8 mouse cellular contexts compared by ENCODE assay signal in the genomic region with DNA sequence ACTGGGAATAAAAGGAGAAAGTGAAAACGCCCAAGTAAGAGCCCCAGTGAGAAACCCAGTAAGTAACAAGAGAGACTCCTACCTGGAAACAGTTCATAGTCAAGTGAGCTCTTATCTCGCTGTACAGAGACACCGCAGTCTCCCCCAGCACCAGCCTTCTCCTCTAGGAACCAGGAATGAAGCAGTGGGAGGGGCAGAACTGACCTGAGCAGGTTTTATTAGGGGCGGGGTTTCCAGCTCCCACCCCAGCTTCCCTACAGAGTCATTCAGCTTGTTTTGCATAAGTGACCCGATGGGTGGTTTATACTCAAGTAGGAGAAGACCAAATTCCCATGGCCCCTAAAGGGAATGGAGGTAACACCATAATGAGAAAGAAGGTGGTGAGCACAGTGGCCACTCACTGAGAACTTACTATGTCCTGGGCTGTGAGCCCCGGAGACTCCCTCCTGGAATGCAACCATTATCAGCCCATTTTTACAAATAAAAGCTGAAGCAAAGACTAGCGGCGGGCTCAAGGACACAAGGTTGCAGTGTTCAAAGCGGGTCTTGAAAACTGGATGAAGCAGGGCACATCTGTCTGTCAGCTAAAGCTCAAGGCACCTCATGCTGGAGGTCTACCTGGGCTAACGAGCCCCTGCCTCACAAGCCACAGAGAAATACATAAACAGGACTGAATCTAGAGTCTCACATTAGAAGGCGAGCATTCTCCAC. TPM values are rescaled to one million over a fixed set of nuclear protein-coding genes. Genes with fewer than 3 reads are reported as not detected.
DNase-seq lines count a peak whose midpoint lies in the region; ATAC-seq lines count a peak whose summit lies in the region.

No protein-coding gene starts in this region.

- H3K4me1 ChIP-seq in kidney, embryonic 16.5 days (ENCODE audit: insufficient read depth, low read length), result peaks cover 71% of the 10 kb centered on the region

- peak overlapping the region; percentile 71 for H3K4me2 ChIP-seq in kidney, embryonic 16.5 days (replicated peaks; ENCODE audit: low read depth, low read length)

- H3K36me3 ChIP-seq in kidney, embryonic 16.5 days (ENCODE audit: insufficient read depth, low read length), result no peaks in the 10 kb centered on the region

- no peaks in the 10 kb centered on the region for H3K9me3 ChIP-seq in kidney, embryonic 16.5 days (ENCODE audit: low read length)

- H3K27me3 ChIP-seq in kidney, embryonic 16.5 days (ENCODE audit: insufficient read depth, low read length), result no peaks in the 10 kb centered on the region

- peak overlapping the region; percentile 91 for H3K4me3 ChIP-seq in kidney, embryonic 16.5 days (ENCODE audit: low read length)

- WGBS in kidney, embryonic 16.5 days, result 34% methylated on average over 11 of the region's 11 CpGs

- peak overlapping the region; percentile 62 for H3K27ac ChIP-seq in kidney, embryonic 16.5 days (ENCODE audit: low read length)

- no peak for ATAC-seq in kidney, embryonic 16.5 days (ENCODE audit: low FRiP score, low TSS enrichment)
- ATAC-seq in megakaryocyte progenitor cell, adult 5-6 weeks (replicated peaks; ENCODE audit: poor library complexity), result peak; percentile 27

- DNase-seq in embryo, embryonic 11 days, result peak; percentile 16
- no peak for DNase-seq in embryo, embryonic 9.5 days (ENCODE audit: extremely low spot score)
- DNase-seq in cerebellum, postnatal 25 days, result peak; percentile 34 to 48
- no peak for DNase-seq in adipocyte (ENCODE audit: low spot score)
- no peak for DNase-seq in gastrocnemius, adult 18-20 months (ENCODE audit: low spot score)
- no peak for DNase-seq in urinary bladder, postnatal 4 days (ENCODE audit: low spot score in 2 of 2)

- peak overlapping the region; percentile 29 for H3K9ac ChIP-seq in kidney, embryonic 16.5 days (replicated peaks; ENCODE audit: low read length)

RNA-seq across cellular contexts. Expression of a gene that starts 2.5 kb away (rescaled TPM):
- 27.3 and 30.4 TPM in 2 replicates for polyA plus RNA-seq in kidney, embryonic 16.5 days (2015; fragmentation: Nextera tagmentation; extraction: Ambion mirVana)
- total RNA-seq in megakaryocyte progenitor cell, adult 5-6 weeks (2015), result 20.5 and 25.0 TPM in 2 replicates
- 14.2 and 21.7 TPM in 2 replicates for total RNA-seq in megakaryocyte progenitor cell, adult 5-6 weeks (2017)
- total RNA-seq in gastrocnemius, adult 18-20 months (2021), result 10 to 100 TPM; 10.4 to 16.0 TPM

Comparison
In these comparisons a context has a peak if more than half of its experiments do, and no peak if none do; other contexts are left out.
1. DNase-seq: peak in embryo, embryonic 11 days (single experiment) and cerebellum, postnatal 25 days (2 of 2); none in embryo, embryonic 9.5 days (single experiment), adipocyte (single experiment), gastrocnemius, adult 18-20 months (single experiment) and urinary bladder, postnatal 4 days (0 of 2).